Mouse (Mus musculus): ENCODE results near the gene Scai. TPM values are rescaled to one million over a fixed set of nuclear protein-coding genes. Genes with fewer than 3 reads are reported as not detected.

Scai gene
- total and polyA plus RNA-seq, 2 experiments from 2014 or later = 2.7 to 8.3 TPM

GRCm38 (mm10) chr2:39189961-39190560 is 473 bp downstream of the Scai start:
- Histone ChIP-seq H3K9me3 (replicated peaks; ENCODE audit: control insufficient read depth, low read length) (no peaks in the 10 kb centered on the region), H3K4me2 (ENCODE audit: low read depth, low read length) (peak overlapping the region; percentile 89), H3K9ac (replicated peaks; ENCODE audit: low read depth, low read length) (peak overlapping the region; percentile 69), H3K36me3 (replicated peaks; ENCODE audit: control insufficient read depth, insufficient read depth, low read length) (peaks cover 8% of the 10 kb centered on the region; the same call in 1 of the 2 replicates), H3K27ac (ENCODE audit: low read depth) (peak overlapping the region; percentile 84), H3K27me3 (ENCODE audit: control insufficient read depth, insufficient read depth, low read length) (no peaks in the 10 kb centered on the region), H3K4me1 (ENCODE audit: control insufficient read depth, insufficient read depth) (peaks cover 6% of the 10 kb centered on the region; the same call in 1 of the 2 replicates), H3K4me3 (ENCODE audit: low read depth, low read length) (peak overlapping the region; percentile 87)
- peak; percentile 27 for DNase-seq (ENCODE audit: low spot score)
- TF ChIP-seq CTCF (IDR thresholded peaks at IDR 0.05; ENCODE audit: low read depth) = no peak
- TF ChIP-seq EP300 (IDR thresholded peaks at IDR 0.05; ENCODE audit: low read depth) = no peak
- ATAC-seq (ENCODE audit: insufficient read depth, low read depth) = peak; percentile 49
- WGBS = 2% methylated on average over 33 of the region's 39 CpGs

- WGBS = 66% methylated on average over 3 of the region's 3 CpGs
- Histone ChIP-seq H3K4me2 (ENCODE audit: low read depth, low read length) (no peak overlapping the region), H3K27ac (ENCODE audit: low read depth) (no peak overlapping the region), H3K36me3 (replicated peaks; ENCODE audit: control insufficient read depth, insufficient read depth, low read length) (0 out of 2 replicates have a peak, but pooled peaks cover 3% of the 10 kb centered on the region), H3K27me3 (ENCODE audit: control insufficient read depth, insufficient read depth, low read length) (no peaks in the 10 kb centered on the region), H3K4me3 (ENCODE audit: low read depth, low read length) (no peak overlapping the region), H3K9me3 (replicated peaks; ENCODE audit: control insufficient read depth, low read length) (no peaks in the 10 kb centered on the region), H3K9ac (replicated peaks; ENCODE audit: low read depth, low read length) (no peak overlapping the region), H3K4me1 (ENCODE audit: control insufficient read depth, insufficient read depth) (peaks cover 6% of the 10 kb centered on the region; the same call in 1 of the 2 replicates)
- ATAC-seq (ENCODE audit: insufficient read depth, low read depth) (no peak), DNase-seq (ENCODE audit: low spot score) (no peak)
- no peak for TF ChIP-seq EP300 (IDR thresholded peaks at IDR 0.05; ENCODE audit: low read depth)
- TF ChIP-seq CTCF (IDR thresholded peaks at IDR 0.05; ENCODE audit: low read depth) = no peak
Measured at GRCm38 (mm10) chr2:39185942-39186341, 4.6 kb downstream of the Scai start.

DNA sequence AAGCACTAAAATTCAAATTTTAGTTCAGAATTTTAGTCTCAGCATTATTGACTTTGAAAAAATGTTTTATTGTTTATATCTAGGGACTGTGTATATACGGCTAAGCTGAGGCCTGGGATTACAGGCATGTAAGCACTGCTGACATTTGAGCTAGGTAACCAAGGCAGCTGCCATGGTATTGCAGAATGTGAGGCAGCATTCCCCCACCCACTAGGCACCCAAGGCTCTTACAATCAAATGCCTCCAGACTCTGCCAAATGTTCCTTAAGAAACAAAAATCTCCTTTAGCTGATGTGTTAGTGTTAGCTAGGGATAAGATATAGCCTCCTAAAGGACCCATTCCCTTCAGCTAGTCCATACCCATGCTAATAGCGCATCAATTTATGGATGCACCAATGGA is 6.9 kb downstream of the Scai start:
- no peak for DNase-seq (ENCODE audit: low spot score)
- no peak overlapping the region for H3K9ac ChIP-seq (replicated peaks; ENCODE audit: low read depth, low read length)
- no peaks in the 10 kb centered on the region for H3K9me3 ChIP-seq (replicated peaks; ENCODE audit: control insufficient read depth, low read length)
- no peak overlapping the region for H3K4me3 ChIP-seq (ENCODE audit: low read depth, low read length)
- WGBS = 92% methylated on average over 2 of the region's 2 CpGs
- H3K36me3 ChIP-seq (replicated peaks; ENCODE audit: control insufficient read depth, insufficient read depth, low read length) = 0 out of 2 replicates have a peak, but pooled peaks cover 3% of the 10 kb centered on the region
- H3K4me1 ChIP-seq (ENCODE audit: control insufficient read depth, insufficient read depth) = no peaks in the 10 kb centered on the region
- no peak overlapping the region for H3K27ac ChIP-seq (ENCODE audit: low read depth)
- no peak overlapping the region for H3K4me2 ChIP-seq (ENCODE audit: low read depth, low read length)
- no peaks in the 10 kb centered on the region for H3K27me3 ChIP-seq (ENCODE audit: control insufficient read depth, insufficient read depth, low read length)
- no peak for ATAC-seq (ENCODE audit: insufficient read depth, low read depth)
- TF ChIP-seq CTCF (IDR thresholded peaks at IDR 0.05; ENCODE audit: low read depth) (no peak), EP300 (IDR thresholded peaks at IDR 0.05; ENCODE audit: low read depth) (no peak)

- ATAC-seq (ENCODE audit: insufficient read depth, low read depth) = no peak
- no peaks in the 10 kb centered on the region for H3K9me3 ChIP-seq (replicated peaks; ENCODE audit: control insufficient read depth, low read length)
Measured at GRCm38 (mm10) chr2:39160996-39161395, 29.5 kb downstream of the Scai start.

DNA sequence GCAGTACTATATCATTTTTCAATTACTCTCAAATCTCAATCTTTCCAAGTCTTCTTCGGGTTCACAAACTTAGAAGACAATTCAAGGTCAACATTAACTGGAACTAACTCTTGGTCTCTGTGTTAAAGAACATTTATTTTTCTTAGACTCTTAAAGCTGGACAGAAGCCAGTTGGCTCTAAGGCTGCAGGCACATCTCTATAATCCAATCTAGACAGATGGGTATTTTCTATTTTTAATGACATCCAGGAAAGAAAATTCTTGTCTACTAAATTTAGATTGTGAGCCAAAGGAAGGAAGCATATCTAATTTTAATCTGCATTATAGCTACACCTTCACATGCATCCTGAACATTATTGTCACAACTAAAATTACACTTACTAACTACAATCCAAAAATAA is 32.6 kb downstream of the Scai start:
- WGBS = 52% methylated on average over 1 of the region's 1 CpGs
- H3K4me3 ChIP-seq (ENCODE audit: low read depth, low read length) = no peak overlapping the region
- ATAC-seq (ENCODE audit: insufficient read depth, low read depth) = no peak
- no peak overlapping the region for H3K9ac ChIP-seq (replicated peaks; ENCODE audit: low read depth, low read length)
- H3K4me2 ChIP-seq (ENCODE audit: low read depth, low read length) = no peak overlapping the region
- no peaks in the 10 kb centered on the region for H3K36me3 ChIP-seq (replicated peaks; ENCODE audit: control insufficient read depth, insufficient read depth, low read length)
- H3K27ac ChIP-seq (ENCODE audit: low read depth) = peak overlapping the region; percentile 35; the same call in 1 of the 2 replicates
- no peaks in the 10 kb centered on the region for H3K27me3 ChIP-seq (ENCODE audit: control insufficient read depth, insufficient read depth, low read length)
- DNase-seq (ENCODE audit: low spot score) = no peak
- TF ChIP-seq EP300 (IDR thresholded peaks at IDR 0.05; ENCODE audit: low read depth) = no peak
- no peak for TF ChIP-seq CTCF (IDR thresholded peaks at IDR 0.05; ENCODE audit: low read depth)
- no peaks in the 10 kb centered on the region for H3K9me3 ChIP-seq (replicated peaks; ENCODE audit: control insufficient read depth, low read length)
- H3K4me1 ChIP-seq (ENCODE audit: control insufficient read depth, insufficient read depth) = peaks cover 10% of the 10 kb centered on the region

More at GRCm38 (mm10) chr2:39160996-39161395, 29.5 kb downstream of the Scai start:
- H3K27ac ChIP-seq (ENCODE audit: low read depth) = no peak overlapping the region
- no peak for TF ChIP-seq EP300 (IDR thresholded peaks at IDR 0.05; ENCODE audit: low read depth)
- TF ChIP-seq CTCF (IDR thresholded peaks at IDR 0.05; ENCODE audit: low read depth) = no peak
- no peak overlapping the region for H3K4me2 ChIP-seq (ENCODE audit: low read depth, low read length)
- peaks cover 10% of the 10 kb centered on the region for H3K4me1 ChIP-seq (ENCODE audit: control insufficient read depth, insufficient read depth)
- no peaks in the 10 kb centered on the region for H3K36me3 ChIP-seq (replicated peaks; ENCODE audit: control insufficient read depth, insufficient read depth, low read length)
- no peak overlapping the region for H3K4me3 ChIP-seq (ENCODE audit: low read depth, low read length)
- no peaks in the 10 kb centered on the region for H3K27me3 ChIP-seq (ENCODE audit: control insufficient read depth, insufficient read depth, low read length)
- no peak for DNase-seq (ENCODE audit: low spot score)
- WGBS = 89% methylated on average over 1 of the region's 1 CpGs
- no peak overlapping the region for H3K9ac ChIP-seq (replicated peaks; ENCODE audit: low read depth, low read length)

GRCm38 (mm10) chr2:39156821-39157220 is 33.7 kb downstream of the Scai start:
- ATAC-seq (ENCODE audit: insufficient read depth, low read depth) = no peak
- Histone ChIP-seq H3K9me3 (replicated peaks; ENCODE audit: control insufficient read depth, low read length) (no peaks in the 10 kb centered on the region), H3K36me3 (replicated peaks; ENCODE audit: control insufficient read depth, insufficient read depth, low read length) (no peaks in the 10 kb centered on the region), H3K27ac (ENCODE audit: low read depth) (no peak overlapping the region), H3K27me3 (ENCODE audit: control insufficient read depth, insufficient read depth, low read length) (no peaks in the 10 kb centered on the region), H3K4me1 (ENCODE audit: control insufficient read depth, insufficient read depth) (peaks cover 10% of the 10 kb centered on the region), H3K4me3 (ENCODE audit: low read depth, low read length) (no peak overlapping the region), H3K9ac (replicated peaks; ENCODE audit: low read depth, low read length) (no peak overlapping the region), H3K4me2 (ENCODE audit: low read depth, low read length) (no peak overlapping the region)
- TF ChIP-seq CTCF (IDR thresholded peaks at IDR 0.05; ENCODE audit: low read depth) (no peak), EP300 (IDR thresholded peaks at IDR 0.05; ENCODE audit: low read depth) (no peak)
- no peak for DNase-seq (ENCODE audit: low spot score)
- WGBS = 73% methylated on average over 1 of the region's 1 CpGs
